Mouse (Mus musculus): ENCODE measurements around the gene Rexo4. TPM values are rescaled to one million over a fixed set of nuclear protein-coding genes. Genes with fewer than 3 reads are reported as not detected.

The Rexo4 gene
- total and polyA plus RNA-seq, 3 experiments: 8.4 to 13.1 (median 11.2) TPM

- Histone ChIP-seq H3K4me3 (no peak overlapping the region), H3K9ac (ENCODE audit: low read depth, low read length) (no peak overlapping the region), H3K27me3 (ENCODE audit: control insufficient read depth, insufficient read depth, low read length) (no peaks in the 10 kb centered on the region), H3K27ac (no peak overlapping the region), H3K36me3 (ENCODE audit: control insufficient read depth, insufficient read depth, low read length) (peaks cover 4% of the 10 kb centered on the region), H3K79me2 (replicated peaks; ENCODE audit: control insufficient read depth, insufficient read depth, low read length) (peaks cover 5% of the 10 kb centered on the region), H3K4me1 (ENCODE audit: control insufficient read depth, insufficient read depth, low read length) (peaks cover 12% of the 10 kb centered on the region)
- intact Hi-C loops (cut with DNase I): loop anchor here (10.0 kb wide), 2 partner anchors 262 to 462 kb away; partner anchors contain the start of gene Sec16a
- no peak for DNase-seq
- WGBS: 29% methylated on average over 4 of the region's 4 CpGs
- TF ChIP-seq CTCF (IDR thresholded peaks at IDR 0.05): peak; percentile 77
- TF ChIP-seq POLR2A (IDR thresholded peaks at IDR 0.05; ENCODE audit: insufficient read depth, low read depth, low read length): no peak
These were observed 57.1 kb downstream of the Rexo4 start for GRCm38 (mm10) chr2:26907109-26907508.

GRCm38 (mm10) chr2:26906431-26906830, 57.8 kb downstream of the Rexo4 start:
- no peak for TF ChIP-seq EP300 (IDR thresholded peaks at IDR 0.05; ENCODE audit: insufficient read depth, low read depth, low read length)
- TF ChIP-seq CTCF (IDR thresholded peaks at IDR 0.05): no peak
- TF ChIP-seq POLR2A (IDR thresholded peaks at IDR 0.05; ENCODE audit: insufficient read depth, low read depth, low read length): no peak
- intact Hi-C loops (cut with DNase I): loop anchor here (10.0 kb wide), 2 partner anchors 262 to 462 kb away; partner anchors contain the start of gene Sec16a
- Histone ChIP-seq H3K79me2 (replicated peaks; ENCODE audit: control insufficient read depth, insufficient read depth, low read length) (peaks cover 5% of the 10 kb centered on the region; the same call in 1 of the 2 replicates), H3K9ac (ENCODE audit: low read depth, low read length) (no peak overlapping the region), H3K36me3 (ENCODE audit: control insufficient read depth, insufficient read depth, low read length) (no peaks in the 10 kb centered on the region), H3K4me3 (no peak overlapping the region), H3K27ac (no peak overlapping the region), H3K4me1 (ENCODE audit: control insufficient read depth, insufficient read depth, low read length) (peaks cover 10% of the 10 kb centered on the region), H3K27me3 (ENCODE audit: control insufficient read depth, insufficient read depth, low read length) (no peaks in the 10 kb centered on the region)
- DNase-seq: no peak
- WGBS: 97% methylated on average over 3 of the region's 3 CpGs

GRCm38 (mm10) chr2:26905936-26906335, 58.2 kb downstream of the Rexo4 start:
- H3K27ac ChIP-seq: no peak overlapping the region
- peaks cover 2% of the 10 kb centered on the region; the same call in 1 of the 2 replicates for H3K79me2 ChIP-seq (replicated peaks; ENCODE audit: control insufficient read depth, insufficient read depth, low read length)
- H3K27me3 ChIP-seq (ENCODE audit: control insufficient read depth, insufficient read depth, low read length): no peaks in the 10 kb centered on the region
- intact Hi-C loops (cut with DNase I): loop anchor here (10.0 kb wide), 2 partner anchors 261 to 461 kb away; partner anchors contain the start of gene Sec16a
- H3K4me3 ChIP-seq: no peak overlapping the region
- H3K36me3 ChIP-seq (ENCODE audit: control insufficient read depth, insufficient read depth, low read length): no peaks in the 10 kb centered on the region
- no peak for DNase-seq
- TF ChIP-seq CTCF (IDR thresholded peaks at IDR 0.05) (no peak), EP300 (IDR thresholded peaks at IDR 0.05; ENCODE audit: insufficient read depth, low read depth, low read length) (no peak), POLR2A (IDR thresholded peaks at IDR 0.05; ENCODE audit: insufficient read depth, low read depth, low read length) (no peak)
- no peak overlapping the region for H3K9ac ChIP-seq (ENCODE audit: low read depth, low read length)
- peaks cover 10% of the 10 kb centered on the region for H3K4me1 ChIP-seq (ENCODE audit: control insufficient read depth, insufficient read depth, low read length)
- WGBS: 89% methylated on average over 2 of the region's 2 CpGs

Other genes with a start within 250 kb of the Rexo4 start
- not detected for gene Abo, start 99.4 kb downstream of the Rexo4 start, total RNA-seq (2021)
- gene Abo, start 99.4 kb downstream of the Rexo4 start, polyA plus RNA-seq (2012; rRNA removed): not detected in 2 replicates
- 10 to 100 TPM; 12.7 to 13.2 TPM for gene Surf6, start 61.5 kb downstream of the Rexo4 start, total RNA-seq (2021)
- 4.4 and 8.7 TPM in 2 replicates for gene Surf6, start 61.5 kb downstream of the Rexo4 start, polyA plus RNA-seq (2012; rRNA removed)
- 10 to 100 TPM; 20.7 to 26.0 TPM for gene Med22, start 53.7 kb downstream of the Rexo4 start, total RNA-seq (2021)
- gene Med22, start 53.7 kb downstream of the Rexo4 start, polyA plus RNA-seq (2012; rRNA removed): 26.0 and 37.9 TPM in 2 replicates
- 100 to 1,000 TPM; 266 to 312 TPM for gene Rpl7a, start 53.6 kb downstream of the Rexo4 start, total RNA-seq (2021)
- gene Rpl7a, start 53.6 kb downstream of the Rexo4 start, polyA plus RNA-seq (2012; rRNA removed): 431 and 478 TPM in 2 replicates
- 10 to 100 TPM; 15.2 to 16.8 TPM for gene Surf2, start 48.0 kb downstream of the Rexo4 start, total RNA-seq (2021)
- gene Surf2, start 48.0 kb downstream of the Rexo4 start, polyA plus RNA-seq (2012; rRNA removed): 21.6 and 22.7 TPM in 2 replicates
- 10 to 100 TPM; 49.7 to 68.0 TPM for gene Surf1, start 47.9 kb downstream of the Rexo4 start, total RNA-seq (2021)
- gene Surf1, start 47.9 kb downstream of the Rexo4 start, polyA plus RNA-seq (2012; rRNA removed): 49.9 and 51.7 TPM in 2 replicates
- 10 to 100 TPM; 80.9 to 87.1 TPM for gene Surf4, start 30.5 kb downstream of the Rexo4 start, total RNA-seq (2021)
- gene Surf4, start 30.5 kb downstream of the Rexo4 start, polyA plus RNA-seq (2012; rRNA removed): 124 and 155 TPM in 2 replicates
- gene Stkld1, start 30.3 kb downstream of the Rexo4 start, total RNA-seq (2021): not detected
- 0.06 TPM in 1 of 2 replicates, not detected in the other for gene Stkld1, start 30.3 kb downstream of the Rexo4 start, polyA plus RNA-seq (2012; rRNA removed)
- not detected for gene Adamts13, start 9.0 kb upstream of the Rexo4 start, total RNA-seq (2021)
- gene Adamts13, start 9.0 kb upstream of the Rexo4 start, polyA plus RNA-seq (2012; rRNA removed): not detected in 2 replicates
- 10 to 100 TPM; 44.5 to 44.7 TPM for gene Cacfd1, start 45.5 kb upstream of the Rexo4 start, total RNA-seq (2021)
- 57.7 and 82.3 TPM in 2 replicates for gene Cacfd1, start 45.5 kb upstream of the Rexo4 start, polyA plus RNA-seq (2012; rRNA removed)
- gene Slc2a6, start 63.6 kb upstream of the Rexo4 start, total RNA-seq (2021): under 1 TPM; 0.21 to 0.41 TPM
- gene Slc2a6, start 63.6 kb upstream of the Rexo4 start, polyA plus RNA-seq (2012; rRNA removed): 0.97 and 1.1 TPM in 2 replicates
- gene Mymk, start 107.8 kb upstream of the Rexo4 start, total RNA-seq (2021): not detected
- gene Mymk, start 107.8 kb upstream of the Rexo4 start, polyA plus RNA-seq (2012; rRNA removed): 0.10 TPM in 1 of 2 replicates, not detected in the other
- 10 to 100 TPM in 1 of 2 experiments, 1 to 10 TPM in 1; 9.2 to 18.9 TPM for gene Adamtsl2, start 115.0 kb upstream of the Rexo4 start, total RNA-seq (2021)
- 27.0 and 38.7 TPM in 2 replicates for gene Adamtsl2, start 115.0 kb upstream of the Rexo4 start, polyA plus RNA-seq (2012; rRNA removed)
- gene Fam163b, start 178.1 kb upstream of the Rexo4 start, total RNA-seq (2021): under 1 TPM; 0.44 to 0.77 TPM
- 1.1 and 1.4 TPM in 2 replicates for gene Fam163b, start 178.1 kb upstream of the Rexo4 start, polyA plus RNA-seq (2012; rRNA removed)
- 1 to 10 TPM; 1.1 to 2.1 TPM for gene Dbh, start 200.8 kb upstream of the Rexo4 start, total RNA-seq (2021)
- gene Dbh, start 200.8 kb upstream of the Rexo4 start, polyA plus RNA-seq (2012; rRNA removed): 7.7 and 9.4 TPM in 2 replicates

All from heart, adult 2 months (tissue).